Comparison of ENCODE assay signal across 24 mouse cellular contexts in genomic region chr4:138013723-138014479, GRCm38 (mm10). TPM values are rescaled to one million over a fixed set of nuclear protein-coding genes. Genes with fewer than 3 reads are reported as not detected.
DNase-seq lines count a peak whose midpoint lies in the region; ATAC-seq and TF ChIP-seq lines count a peak whose summit lies in the region.
"Had no signal": no experiment of that assay in that cellular context is flagged by ENCODE, and none has a peak within 500 bp of the region (broad histone marks: within the 10 kb centered on the region; RNA-seq: fewer than 3 reads in every experiment).

No protein-coding gene starts in this region.

- TF ChIP-seq POLR2A in CH12.LX (IDR thresholded peaks at IDR 0.05; ENCODE audit: low read depth, low read length): no peak; the same call in 1 of the 2 replicates

- H3K4me1 ChIP-seq in CH12.LX (ENCODE audit: control insufficient read depth in 1 of 2, insufficient read depth in 2 of 2) (peaks cover 6 to 32% of the 10 kb centered on the region in 2 experiments), ES-E14 (ENCODE audit: control insufficient read depth in 2 of 2, insufficient read depth in 2 of 2, low read length in 2 of 2, poor library complexity in 1 of 2) (peaks cover 0 to 4% of the 10 kb centered on the region in 2 experiments; a peak in 1 of 4 replicates)
- H3K4me1 ChIP-seq: embryonic facial prominence, embryonic 12.5 days; limb, embryonic 12.5 days had no signal

- peak; percentile 62 for DNase-seq in layer of hippocampus, adult 9-11 months
- no peak for DNase-seq in layer of hippocampus, adult 9-10 months (ENCODE audit: low spot score)
- peak; percentile 66 for DNase-seq in CH12.LX (ENCODE audit: extremely low read depth)
- no peak for DNase-seq in ES-E14 (ENCODE audit: low read depth, low spot score)
- DNase-seq in left cerebral cortex, postnatal 10 days (ENCODE audit: extremely low spot score in 1 of 2, low spot score in 2 of 2): no peak
- no peak for DNase-seq in adipocyte (ENCODE audit: low spot score)
- no peak for DNase-seq in right cerebral cortex, postnatal 14 days
- DNase-seq: adrenal gland, adult 8-10 months; cerebellum, adult 8-10 months; cerebellum, postnatal 25 days; gastrocnemius, postnatal 25 days; heart, postnatal 14 days; kidney, adult 8-10 months; kidney, postnatal 10 days; midbrain, embryonic 14.5 days; right cerebral cortex, postnatal 4 days had no signal

- peaks cover 64 to 89% of the 10 kb centered on the region in 2 experiments for H3K36me3 ChIP-seq in CH12.LX (replicated peaks in 1 of 2; ENCODE audit: control insufficient read depth in 1 of 2, insufficient read depth in 1 of 2, low read length in 1 of 2)
- peaks cover 16% of the 10 kb centered on the region; the same call in 1 of the 2 replicates for H3K36me3 ChIP-seq in ES-E14 (ENCODE audit: control insufficient read depth, insufficient read depth, low read length, poor library complexity, severe bottlenecking)

- dilution Hi-C loops in CH12.LX (cut with MboI; ENCODE audit: extremely low pct_ligation_motif_present, extremely low pct_unique_long_range_greater_than_20kb, low sequenced_read_pairs): no loop called here

- H3K27ac ChIP-seq in CH12.LX (ENCODE audit: insufficient read depth, low read depth) (no peak overlapping the region), ES-E14 (ENCODE audit: insufficient read depth, low read depth, low read length, poor library complexity, severe bottlenecking) (no peak overlapping the region)
- H3K27ac ChIP-seq: embryonic facial prominence, embryonic 12.5 days; forebrain, embryonic 15.5 days; hindbrain, embryonic 10.5 days; hindbrain, embryonic 15.5 days; limb, embryonic 12.5 days had no signal

- in situ Hi-C loops in CH12.LX (cut with MboI; ENCODE audit: low pct_ligation_motif_present, low pct_unique_long_range_greater_than_20kb, low sequenced_read_pairs) (no loop called here), ES-E14 (cut with MboI; ENCODE audit: low sequenced_read_pairs in 2 of 2, unreplicated experiment in 2 of 2) (no loop called here)

- H3K9me3 ChIP-seq in CH12.LX (replicated peaks; ENCODE audit: low read length) (no peaks in the 10 kb centered on the region), ES-E14 (ENCODE audit: control insufficient read depth, insufficient read depth, low read depth, low read length) (no peaks in the 10 kb centered on the region)
- H3K9me3 ChIP-seq: embryonic facial prominence, embryonic 12.5 days; forebrain, embryonic 15.5 days; hindbrain, embryonic 10.5 days; hindbrain, embryonic 15.5 days; limb, embryonic 12.5 days had no signal

- H3K9ac ChIP-seq in CH12.LX (ENCODE audit: insufficient read depth, low read depth) (no peak overlapping the region), ES-E14 (ENCODE audit: insufficient read depth, low read depth, low read length, poor library complexity, severe bottlenecking) (no peak overlapping the region)
- H3K9ac ChIP-seq: embryonic facial prominence, embryonic 12.5 days; forebrain, embryonic 15.5 days; hindbrain, embryonic 15.5 days; limb, embryonic 12.5 days had no signal

- peak; percentile 37; the same call in 1 of the 2 replicates for TF ChIP-seq EP300 in CH12.LX (IDR thresholded peaks at IDR 0.05; ENCODE audit: low read length)

- no peak for TF ChIP-seq CTCF in CH12.LX (conservative IDR thresholded peaks at IDR 0.05 in 1 of 2, IDR thresholded peaks at IDR 0.05 in 1 of 2; ENCODE audit: low read depth in 2 of 2, low read length in 2 of 2)

- intact Hi-C loops in left cerebral cortex, postnatal 10 days (cut with DNase I): no loop called here

- H3K4me3 ChIP-seq in CH12.LX (replicated peaks in 1 of 3; ENCODE audit: low read depth in 2 of 3, low read length in 2 of 3, poor library complexity in 1 of 3) (no peak overlapping the region), ES-E14 (ENCODE audit: insufficient read depth in 1 of 2, low read depth in 1 of 2, low read length in 2 of 2, poor library complexity in 1 of 2, severe bottlenecking in 1 of 2) (no peak overlapping the region)
- H3K4me3 ChIP-seq: embryonic facial prominence, embryonic 12.5 days; forebrain, embryonic 15.5 days; hindbrain, embryonic 10.5 days; hindbrain, embryonic 15.5 days; limb, embryonic 12.5 days had no signal

- no peak overlapping the region for H3K4me2 ChIP-seq in CH12.LX (ENCODE audit: insufficient read depth, low read depth, poor library complexity, severe bottlenecking)
- H3K4me2 ChIP-seq: embryonic facial prominence, embryonic 12.5 days; forebrain, embryonic 15.5 days; hindbrain, embryonic 15.5 days; limb, embryonic 12.5 days had no signal

- no peaks in the 10 kb centered on the region for H3K27me3 ChIP-seq in CH12.LX (replicated peaks)
- H3K27me3 ChIP-seq: embryonic facial prominence, embryonic 12.5 days; forebrain, embryonic 15.5 days; hindbrain, embryonic 15.5 days; limb, embryonic 12.5 days; Patski had no signal

- peaks cover 22% of the 10 kb centered on the region for H3K79me2 ChIP-seq in CH12.LX (replicated peaks; ENCODE audit: control insufficient read depth, extremely low read depth, insufficient read depth, poor library complexity, severe bottlenecking)

- no peak for TF ChIP-seq RAD21 in CH12.LX (IDR thresholded peaks at IDR 0.05; ENCODE audit: low read depth, low read length)

- peak; percentile 73 for ATAC-seq in megakaryocyte, adult 5-6 weeks (ENCODE audit: poor library complexity, severe bottlenecking)
- ATAC-seq: forebrain, embryonic 15.5 days; inflammation-experienced regulatory T-cells, adult 6 months; Patski had no signal

TF ChIP-seq in CH12.LX, 34 proteins besides CTCF, POLR2A, EP300 and RAD21:
- TF ChIP-seq MAFK (IDR thresholded peaks at IDR 0.05; ENCODE audit: insufficient replicate concordance, low read length) (peak; percentile 72; the same call in 1 of the 2 replicates), ZNF384 (IDR thresholded peaks at IDR 0.05; ENCODE audit: low read depth, low read length) (peak; percentile 91), NELFE (IDR thresholded peaks at IDR 0.05; ENCODE audit: low read depth, low read length) (no peak), E2F4 (IDR thresholded peaks at IDR 0.05; ENCODE audit: insufficient replicate concordance, low read depth, low read length) (peak; percentile 50; the same call in 1 of the 2 replicates), TBP (conservative IDR thresholded peaks at IDR 0.05; ENCODE audit: low read depth, low read length) (peak; percentile 98), ELF1 (IDR thresholded peaks at IDR 0.05; ENCODE audit: low read depth, low read length) (peak; percentile 66; the same call in 1 of the 2 replicates), CHD2 (IDR thresholded peaks at IDR 0.05; ENCODE audit: low read length) (no peak), POLR2AphosphoS2 (IDR thresholded peaks at IDR 0.05; ENCODE audit: low read depth, low read length) (peak; percentile 63; the same call in 1 of the 2 replicates), USF1 (IDR thresholded peaks at IDR 0.05; ENCODE audit: low read depth, low read length) (no peak), IRF4 (IDR thresholded peaks at IDR 0.05; ENCODE audit: low read depth, low read length) (peak; percentile 91), CHD1 (IDR thresholded peaks at IDR 0.05; ENCODE audit: low read depth, low read length) (no peak), HCFC1 (IDR thresholded peaks at IDR 0.05; ENCODE audit: low read depth, low read length) (no peak), GABPA (IDR thresholded peaks at IDR 0.05; ENCODE audit: insufficient replicate concordance, low read depth, low read length) (no peak)
TF ChIP-seq in CH12.LX: peak in this region for 7.

TF ChIP-seq in ES-E14, 5 proteins besides CTCF, POLR2A, EP300 and RAD21:
- TF ChIP-seq ZC3H11A (IDR thresholded peaks at IDR 0.05; ENCODE audit: borderline replicate concordance, low read depth, low read length) (no peak), ZNF384 (IDR thresholded peaks at IDR 0.05; ENCODE audit: low read depth, low read length) (0 out of 2 replicates have a peak, but pooled peaks have one; percentile 45), MAFK (IDR thresholded peaks at IDR 0.05; ENCODE audit: insufficient read depth, low read depth, low read length) (no peak), CHD2 (IDR thresholded peaks at IDR 0.05; ENCODE audit: low read depth, low read length) (no peak)

RNA-seq across cellular contexts. Expression of gene Eif4g3, which starts 21.1 kb away (rescaled TPM):
- total RNA-seq in CH12.LX (2012; rRNA removed) (22.3 and 24.0 TPM in 2 replicates), CH12.LX (2014; rRNA removed) (10.8 and 11.9 TPM in 2 replicates), ES-E14 (2012; rRNA removed) (18.7 and 31.4 TPM in 2 replicates)
- polyA plus RNA-seq in CH12.LX (2012; ENCODE audit: insufficient read length, low read depth): 44.2 and 47.2 TPM in 2 replicates
- 65.6 and 77.6 TPM in 2 replicates for total RNA-seq in megakaryocyte, adult 5-6 weeks (2015)
- 47.6 and 64.3 TPM in 2 replicates for total RNA-seq in megakaryocyte, adult 5-6 weeks (2017)
- total RNA-seq in left cerebral cortex, postnatal 10 days (2021): 100 to 1,000 TPM; 198 to 199 TPM

Comparison
In these comparisons a context has a peak if more than half of its experiments do, and no peak if none do; other contexts are left out.
1. DNase-seq: peak in layer of hippocampus, adult 9-11 months (single experiment) and CH12.LX (single experiment); none in layer of hippocampus, adult 9-10 months (single experiment), ES-E14 (single experiment), left cerebral cortex, postnatal 10 days (0 of 2), adipocyte (single experiment) and right cerebral cortex, postnatal 14 days (single experiment).